Mouse (Mus musculus): ENCODE measurements around the gene Fads3. TPM values are rescaled to one million over a fixed set of nuclear protein-coding genes. Genes with fewer than 3 reads are reported as not detected.

Fads3 gene
- polyA plus RNA-seq, 1 experiment from 2014 or later, result 9.6 TPM

GRCm38 (mm10) chr19:10056686-10057085 lies 15.3 kb downstream of the Fads3 start:
- H3K4me1 ChIP-seq, result peaks cover 7% of the 10 kb centered on the region; the same call in 1 of the 2 replicates
- no peaks in the 10 kb centered on the region; the same call in 1 of the 2 replicates for H3K27me3 ChIP-seq
- no peaks in the 10 kb centered on the region for H3K9me3 ChIP-seq
- ATAC-seq (ENCODE audit: low FRiP score, low read depth), result no peak
- H3K4me3 ChIP-seq, result no peak overlapping the region
- no peak overlapping the region for H3K4me2 ChIP-seq (replicated peaks)
- 88% methylated on average over 3 of the region's 3 CpGs for WGBS
- H3K9ac ChIP-seq (replicated peaks), result no peak overlapping the region
- H3K36me3 ChIP-seq, result peaks cover 11% of the 10 kb centered on the region
- no peak overlapping the region for H3K27ac ChIP-seq (replicated peaks)

GRCm38 (mm10) chr19:10057486-10058351 lies 16.4 kb downstream of the Fads3 start:
- Histone ChIP-seq H3K4me3 (no peak overlapping the region), H3K27me3 (no peaks in the 10 kb centered on the region; the same call in 1 of the 2 replicates), H3K36me3 (peaks cover 21% of the 10 kb centered on the region), H3K4me1 (peaks cover 7% of the 10 kb centered on the region; the same call in 1 of the 2 replicates), H3K27ac (replicated peaks) (no peak overlapping the region), H3K9ac (replicated peaks) (no peak overlapping the region), H3K4me2 (replicated peaks) (no peak overlapping the region), H3K9me3 (no peaks in the 10 kb centered on the region)
- 78% methylated on average over 11 of the region's 11 CpGs for WGBS
- ATAC-seq (ENCODE audit: low FRiP score, low read depth), result no peak

- no peaks in the 10 kb centered on the region; the same call in 1 of the 2 replicates for H3K27me3 ChIP-seq
- H3K27ac ChIP-seq (replicated peaks), result no peak overlapping the region
- H3K36me3 ChIP-seq, result peaks cover 28% of the 10 kb centered on the region
- no peak for ATAC-seq (ENCODE audit: low FRiP score, low read depth)
- H3K4me1 ChIP-seq, result peaks cover 7% of the 10 kb centered on the region; the same call in 1 of the 2 replicates
- H3K9ac ChIP-seq (replicated peaks), result no peak overlapping the region
- H3K9me3 ChIP-seq, result no peaks in the 10 kb centered on the region
- no peak overlapping the region for H3K4me3 ChIP-seq
- no peak overlapping the region for H3K4me2 ChIP-seq (replicated peaks)
- WGBS, result 86% methylated on average over 1 of the region's 1 CpGs
Observed at GRCm38 (mm10) chr19:10058352-10058825, 17.0 kb downstream of the Fads3 start.

- H3K27me3 ChIP-seq, result no peaks in the 10 kb centered on the region; the same call in 1 of the 2 replicates
- 56% methylated on average over 9 of the region's 9 CpGs for WGBS
- no peak overlapping the region for H3K4me3 ChIP-seq
- H3K36me3 ChIP-seq, result peaks cover 33% of the 10 kb centered on the region
- no peak overlapping the region for H3K4me2 ChIP-seq (replicated peaks)
- H3K27ac ChIP-seq (replicated peaks), result no peak overlapping the region
- peaks cover 7% of the 10 kb centered on the region; the same call in 1 of the 2 replicates for H3K4me1 ChIP-seq
- H3K9me3 ChIP-seq, result no peaks in the 10 kb centered on the region
- ATAC-seq (ENCODE audit: low FRiP score, low read depth), result no peak
- H3K9ac ChIP-seq (replicated peaks), result no peak overlapping the region
Observed at GRCm38 (mm10) chr19:10058876-10059427, 17.6 kb downstream of the Fads3 start.

- H3K4me2 ChIP-seq (replicated peaks), result no peak overlapping the region
- WGBS, result 63% methylated on average over 10 of the region's 10 CpGs
- peak; percentile 52 for ATAC-seq (ENCODE audit: low FRiP score, low read depth)
- H3K27me3 ChIP-seq, result no peaks in the 10 kb centered on the region; the same call in 1 of the 2 replicates
- H3K4me1 ChIP-seq, result peaks cover 7% of the 10 kb centered on the region; the same call in 1 of the 2 replicates
- peaks cover 43% of the 10 kb centered on the region for H3K36me3 ChIP-seq
- H3K9me3 ChIP-seq, result no peaks in the 10 kb centered on the region
- H3K4me3 ChIP-seq, result no peak overlapping the region
- H3K27ac ChIP-seq (replicated peaks), result peak overlapping the region; percentile 69
- H3K9ac ChIP-seq (replicated peaks), result no peak overlapping the region
Observed at GRCm38 (mm10) chr19:10059911-10060567, 18.7 kb downstream of the Fads3 start.

GRCm38 (mm10) chr19:10060783-10061590 lies 19.6 kb downstream of the Fads3 start:
- H3K36me3 ChIP-seq, result peaks cover 53% of the 10 kb centered on the region
- WGBS, result 58% methylated on average over 8 of the region's 8 CpGs

GRCm38 (mm10) chr19:10061624-10062023 lies 20.3 kb downstream of the Fads3 start:
- no peak overlapping the region for H3K4me2 ChIP-seq (replicated peaks)
- no peak overlapping the region for H3K9ac ChIP-seq (replicated peaks)
- H3K27ac ChIP-seq (replicated peaks), result peak overlapping the region; percentile 69; the same call in 1 of the 2 replicates
- ATAC-seq (ENCODE audit: low FRiP score, low read depth), result no peak
- H3K27me3 ChIP-seq, result no peaks in the 10 kb centered on the region; the same call in 1 of the 2 replicates
- H3K36me3 ChIP-seq, result peaks cover 59% of the 10 kb centered on the region
- no peak overlapping the region for H3K4me3 ChIP-seq
- H3K9me3 ChIP-seq, result no peaks in the 10 kb centered on the region
- WGBS, result 88% methylated on average over 2 of the region's 2 CpGs
- peaks cover 7% of the 10 kb centered on the region; the same call in 1 of the 2 replicates for H3K4me1 ChIP-seq

More at GRCm38 (mm10) chr19:10060783-10061590, 19.6 kb downstream of the Fads3 start:
- H3K27me3 ChIP-seq, result no peaks in the 10 kb centered on the region; the same call in 1 of the 2 replicates
- ATAC-seq (ENCODE audit: low FRiP score, low read depth), result no peak
- H3K4me1 ChIP-seq, result peaks cover 7% of the 10 kb centered on the region; the same call in 1 of the 2 replicates
- no peak overlapping the region for H3K4me3 ChIP-seq
- H3K27ac ChIP-seq (replicated peaks), result peak overlapping the region; percentile 69
- H3K9ac ChIP-seq (replicated peaks), result no peak overlapping the region
- H3K4me2 ChIP-seq (replicated peaks), result no peak overlapping the region
- no peaks in the 10 kb centered on the region for H3K9me3 ChIP-seq

- Histone ChIP-seq H3K4me2 (replicated peaks) (no peak overlapping the region), H3K27ac (replicated peaks) (no peak overlapping the region), H3K27me3 (no peaks in the 10 kb centered on the region), H3K9ac (replicated peaks) (no peak overlapping the region), H3K4me1 (peaks cover 7% of the 10 kb centered on the region; the same call in 1 of the 2 replicates), H3K9me3 (no peaks in the 10 kb centered on the region), H3K4me3 (no peak overlapping the region), H3K36me3 (peaks cover 66% of the 10 kb centered on the region)
- 90% methylated on average over 8 of the region's 8 CpGs for WGBS
- ATAC-seq (ENCODE audit: low FRiP score, low read depth), result no peak
Observed at GRCm38 (mm10) chr19:10062292-10062691, 20.9 kb downstream of the Fads3 start.

GRCm38 (mm10) chr19:10062862-10063261 lies 21.5 kb downstream of the Fads3 start:
- H3K9ac ChIP-seq (replicated peaks), result no peak overlapping the region
- H3K4me2 ChIP-seq (replicated peaks), result no peak overlapping the region
- 91% methylated on average over 5 of the region's 5 CpGs for WGBS
- no peak for ATAC-seq (ENCODE audit: low FRiP score, low read depth)
- no peak overlapping the region for H3K27ac ChIP-seq (replicated peaks)
- H3K4me3 ChIP-seq, result no peak overlapping the region
- peaks cover 7% of the 10 kb centered on the region; the same call in 1 of the 2 replicates for H3K4me1 ChIP-seq
- no peaks in the 10 kb centered on the region for H3K27me3 ChIP-seq
- H3K9me3 ChIP-seq, result no peaks in the 10 kb centered on the region
- peaks cover 72% of the 10 kb centered on the region for H3K36me3 ChIP-seq

GRCm38 (mm10) chr19:10064173-10065012 lies 23.0 kb downstream of the Fads3 start:
- Histone ChIP-seq H3K27me3 (no peaks in the 10 kb centered on the region), H3K4me3 (no peak overlapping the region), H3K4me1 (peaks cover 7% of the 10 kb centered on the region; the same call in 1 of the 2 replicates), H3K27ac (replicated peaks) (no peak overlapping the region), H3K4me2 (replicated peaks) (no peak overlapping the region), H3K9me3 (no peaks in the 10 kb centered on the region), H3K36me3 (peaks cover 87% of the 10 kb centered on the region), H3K9ac (replicated peaks) (no peak overlapping the region)
- no peak for ATAC-seq (ENCODE audit: low FRiP score, low read depth)
- 88% methylated on average over 10 of the region's 10 CpGs for WGBS

All from midbrain, embryonic 12.5 days (tissue).